Mouse (Mus musculus) megakaryocyte, embryonic 14.5 days (primary cell): ENCODE data around the gene Cfap65.

Experiments
- FLI1 ChIP-seq: IDR thresholded peaks from 2 replicates; pipeline ENCODE4 v1.6.1; 2012; ENCODE audit warnings: low read length, inconsistent platforms, mixed read lengths
- GATA1 ChIP-seq: IDR thresholded peaks from 3 replicates; pipeline ENCODE4 v1.6.1; 2012; ENCODE audit warnings: mixed read lengths, low read length, inconsistent platforms, borderline replicate concordance

DNA sequence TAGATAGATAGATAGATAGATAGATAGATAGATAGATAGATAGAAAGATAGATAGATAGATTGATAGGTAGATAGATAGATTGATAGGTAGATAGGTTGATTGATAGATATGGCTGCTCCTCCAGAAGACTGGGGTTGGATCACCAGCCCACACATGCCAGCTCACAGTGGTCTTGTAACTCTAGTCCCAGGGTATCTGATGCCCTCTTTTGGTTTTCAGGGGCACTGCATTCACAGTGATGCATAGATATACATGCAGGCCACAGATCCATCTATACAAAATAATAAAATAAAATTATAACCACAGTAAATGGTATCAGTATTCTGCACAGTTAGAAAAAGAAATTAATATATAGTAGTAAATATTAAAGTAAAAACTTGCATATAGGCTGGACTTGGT is 73.6 kb downstream of the Cfap65 start:
- TF ChIP-seq GATA1 (no peak), FLI1 (no peak)
